Mouse (Mus musculus) midbrain, postnatal 0 days (tissue): ENCODE data around the gene Foxo3. TPM values are rescaled to one million over a fixed set of nuclear protein-coding genes. Genes with fewer than 3 reads are reported as not detected.

Experiments
- ATAC-seq: fragments of 200-750 bp; cut with Nextera tagmentation; 2 replicates; pipeline ENCODE4 v1.8.0; 2017; ENCODE audit warnings: moderate number of reproducible peaks, mild to moderate bottlenecking, moderate TSS enrichment, moderate library complexity; ENCODE audit not compliant: low FRiP score
- DNase-seq: peaks from one replicate; pipeline ENCODE4 v3.0.0-alpha.2; 2015; ENCODE audit warnings: low spot score
- H3K27ac ChIP-seq: fragments of 300-500 bp; sonication (generic); 2 replicates; pipeline ENCODE4 v1.5.1; 2014; ENCODE audit warnings: low read depth, mild to moderate bottlenecking, low read length, mixed read lengths
- H3K27me3 ChIP-seq: fragments of 300-500 bp; sonication (generic); 2 replicates; pipeline ENCODE4 v1.6.1; 2014; ENCODE audit warnings: low read length, control low read depth, mixed read lengths; ENCODE audit not compliant: insufficient read depth
- H3K36me3 ChIP-seq: fragments of 300-500 bp; sonication (generic); 2 replicates; pipeline ENCODE4 v1.6.1; 2014; ENCODE audit warnings: low read length, control low read depth, mixed read lengths; ENCODE audit not compliant: insufficient read depth
- H3K4me1 ChIP-seq: fragments of 300-500 bp; sonication (generic); 2 replicates; pipeline ENCODE4 v1.6.1; 2014; ENCODE audit warnings: mild to moderate bottlenecking, control low read depth, antibody characterized with exemption, low read length, mixed read lengths; ENCODE audit not compliant: insufficient read depth
- H3K4me2 ChIP-seq: fragments of 300-500 bp; sonication (generic); 2 replicates; pipeline ENCODE4 v1.6.1; 2014; ENCODE audit warnings: low read depth, mild to moderate bottlenecking, low read length, mixed read lengths; ENCODE audit not compliant: poor library complexity, severe bottlenecking
- H3K4me3 ChIP-seq: fragments of 300-500 bp; sonication (generic); 2 replicates; pipeline ENCODE4 v1.5.1; 2014; ENCODE audit warnings: low read depth, mild to moderate bottlenecking, low read length, moderate library complexity
- H3K9ac ChIP-seq: fragments of 300-500 bp; sonication (generic); replicated peaks from 2 replicates; pipeline ENCODE4 v1.6.1; 2014; ENCODE audit warnings: mild to moderate bottlenecking, low read length, moderate library complexity, mixed read lengths; ENCODE audit not compliant: poor library complexity, severe bottlenecking
- H3K9me3 ChIP-seq: fragments of 300-500 bp; sonication (generic); 2 replicates; pipeline ENCODE4 v1.6.1; 2016; ENCODE audit warnings: low read length, control low read depth
- CTCF ChIP-seq: IDR thresholded peaks from 2 replicates; pipeline ENCODE4 v1.5.1; 2016; ENCODE audit warnings: antibody characterized with exemption, mild to moderate bottlenecking
- WGBS: fragments of 180-500 bp; shearing (Covaris S2); extraction: QIAGEN DNeasy Blood & Tissue Kit; methylation state at CpG from one replicate; pipeline ENCODE4 v1.1.7; 2014; 5-methylcytosine and 5-hydroxymethylcytosine counted together
- polyA plus RNA-seq: library from polyadenylated mRNA; unstranded; fragments of >200 nt; fragmentation: Nextera tagmentation; extraction: Ambion mirVana; gene quantifications from 2 replicates; pipeline ENCODE4 v1.2.1, GENCODE M21; 2015
- total RNA-seq: library from RNA; depleted of rRNA; stranded (reverse); fragments of >200 nt; gene quantifications from 2 replicates; pipeline ENCODE4 v1.2.3, GENCODE M21; 2014

Gene Foxo3
- total and polyA plus RNA-seq, 2 experiments from 2014 or later = 6.6 to 42.9 TPM

GRCm38 (mm10) chr10:42307980-42308686 is 31.6 kb upstream of the Foxo3 start:
- Histone ChIP-seq H3K4me1 (no peaks in the 10 kb centered on the region), H3K27ac (no peak overlapping the region), H3K4me2 (peak overlapping the region; percentile 51), H3K4me3 (peak overlapping the region; percentile 27), H3K9me3 (no peaks in the 10 kb centered on the region), H3K9ac (peak overlapping the region; percentile 19; the same call in 1 of the 2 replicates), H3K36me3 (no peaks in the 10 kb centered on the region), H3K27me3 (no peaks in the 10 kb centered on the region)
- ATAC-seq (peak; percentile 64; the same call in 1 of the 2 replicates), DNase-seq (peak; percentile 88)
- peak; percentile 96 for TF ChIP-seq CTCF
- WGBS = 4% methylated on average over 20 of the region's 20 CpGs

- Histone ChIP-seq H3K4me2 (no peak overlapping the region), H3K27ac (no peak overlapping the region), H3K9me3 (no peaks in the 10 kb centered on the region), H3K4me1 (no peaks in the 10 kb centered on the region), H3K4me3 (no peak overlapping the region), H3K36me3 (no peaks in the 10 kb centered on the region), H3K9ac (no peak overlapping the region), H3K27me3 (no peaks in the 10 kb centered on the region)
- ATAC-seq (no peak), DNase-seq (no peak)
- TF ChIP-seq CTCF = no peak
- WGBS = 93% methylated on average over 8 of the region's 8 CpGs
Measured at GRCm38 (mm10) chr10:42306422-42306821, 29.9 kb upstream of the Foxo3 start.

- TF ChIP-seq CTCF = no peak
- ATAC-seq = no peak
Measured at GRCm38 (mm10) chr10:42300805-42301204, 24.2 kb upstream of the Foxo3 start.

GRCm38 (mm10) chr10:42299967-42300366 is 23.4 kb upstream of the Foxo3 start:
- Histone ChIP-seq H3K4me2 (no peak overlapping the region), H3K9ac (no peak overlapping the region), H3K4me1 (no peaks in the 10 kb centered on the region), H3K9me3 (no peaks in the 10 kb centered on the region), H3K4me3 (no peak overlapping the region), H3K27ac (no peak overlapping the region), H3K27me3 (no peaks in the 10 kb centered on the region), H3K36me3 (no peaks in the 10 kb centered on the region)
- 76% methylated on average over 7 of the region's 7 CpGs for WGBS
- no peak for ATAC-seq
- DNase-seq = no peak
- TF ChIP-seq CTCF = no peak

More at GRCm38 (mm10) chr10:42300805-42301204, 24.2 kb upstream of the Foxo3 start:
- 74% methylated on average over 4 of the region's 4 CpGs for WGBS
- Histone ChIP-seq H3K4me2 (no peak overlapping the region), H3K9me3 (no peaks in the 10 kb centered on the region), H3K27me3 (no peaks in the 10 kb centered on the region), H3K36me3 (no peaks in the 10 kb centered on the region), H3K9ac (no peak overlapping the region), H3K27ac (no peak overlapping the region), H3K4me3 (no peak overlapping the region), H3K4me1 (no peaks in the 10 kb centered on the region)
- no peak for DNase-seq

GRCm38 (mm10) chr10:42299426-42299825 is 22.9 kb upstream of the Foxo3 start:
- 83% methylated on average over 6 of the region's 6 CpGs for WGBS

GRCm38 (mm10) chr10:42297954-42298353 is 21.4 kb upstream of the Foxo3 start:
- Histone ChIP-seq H3K9me3 (no peaks in the 10 kb centered on the region), H3K4me3 (no peak overlapping the region), H3K4me1 (no peaks in the 10 kb centered on the region), H3K4me2 (no peak overlapping the region), H3K27me3 (no peaks in the 10 kb centered on the region), H3K27ac (no peak overlapping the region), H3K9ac (no peak overlapping the region), H3K36me3 (no peaks in the 10 kb centered on the region)
- ATAC-seq (no peak), DNase-seq (no peak)
- peak; percentile 40 for TF ChIP-seq CTCF
- 90% methylated on average over 1 of the region's 1 CpGs for WGBS

More at GRCm38 (mm10) chr10:42299426-42299825, 22.9 kb upstream of the Foxo3 start:
- H3K4me2 ChIP-seq = no peak overlapping the region
- H3K27me3 ChIP-seq = no peaks in the 10 kb centered on the region
- DNase-seq = no peak
- no peak overlapping the region for H3K9ac ChIP-seq
- H3K4me3 ChIP-seq = no peak overlapping the region
- no peak for TF ChIP-seq CTCF
- H3K27ac ChIP-seq = no peak overlapping the region
- ATAC-seq = no peak
- no peaks in the 10 kb centered on the region for H3K9me3 ChIP-seq
- no peaks in the 10 kb centered on the region for H3K36me3 ChIP-seq
- no peaks in the 10 kb centered on the region for H3K4me1 ChIP-seq
